Mouse (Mus musculus): ENCODE data around the gene Mprip. TPM values are rescaled to one million over a fixed set of nuclear protein-coding genes. Genes with fewer than 3 reads are reported as not detected.
A peak's percentile ranks its signal among the peaks of the same experiment; 100 is the strongest.

Mprip gene
- polyA plus RNA-seq, 2 experiments: 87.1 to 122 TPM

DNA sequence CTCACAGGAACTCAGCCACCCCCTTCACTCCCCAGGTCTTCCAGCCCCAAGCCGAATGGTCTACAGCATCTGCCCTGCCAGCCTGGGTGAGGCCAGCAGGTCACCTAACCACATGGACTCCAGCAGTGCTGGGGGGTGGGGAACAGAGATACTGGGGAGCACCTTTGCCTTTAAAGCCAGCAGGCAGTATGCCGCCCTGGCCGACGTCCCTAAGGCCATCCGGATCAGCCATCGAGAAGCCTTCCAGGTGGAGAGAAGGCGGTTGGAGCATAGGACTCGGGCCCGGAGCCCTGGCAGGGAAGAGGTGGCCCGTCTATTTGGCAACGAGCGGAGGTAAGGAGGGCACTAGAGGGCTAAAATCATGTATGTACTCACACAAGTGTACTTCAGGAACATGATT lies 76.1 kb downstream of the Mprip start:
- no peak overlapping the region for H3K27ac ChIP-seq (replicated peaks; ENCODE audit: low read depth, low read length)
- DNase-seq (ENCODE audit: low spot score): no peak
- H3K9me3 ChIP-seq (ENCODE audit: control insufficient read depth, low read length): no peaks in the 10 kb centered on the region
- peaks cover 86% of the 10 kb centered on the region for H3K36me3 ChIP-seq (ENCODE audit: control insufficient read depth, insufficient read depth, low read length)
- no peak for TF ChIP-seq POLR2A (IDR thresholded peaks at IDR 0.05; ENCODE audit: borderline replicate concordance, extremely low read depth, insufficient read depth, insufficient read length)
- no peak overlapping the region for H3K4me3 ChIP-seq (replicated peaks; ENCODE audit: low read length)
- no peaks in the 10 kb centered on the region for H3K4me1 ChIP-seq (ENCODE audit: control insufficient read depth, insufficient read depth, low read length)
- no peak overlapping the region for H3K4me2 ChIP-seq (replicated peaks; ENCODE audit: low read depth, low read length, severe bottlenecking)
- no peak overlapping the region for H3K9ac ChIP-seq (ENCODE audit: low read depth, low read length, severe bottlenecking)
- no peak for ATAC-seq (ENCODE audit: low FRiP score, low read depth)
- no peaks in the 10 kb centered on the region for H3K27me3 ChIP-seq (ENCODE audit: control insufficient read depth, insufficient read depth, low read length)
- 95% methylated on average over 12 of the region's 12 CpGs for WGBS

- WGBS: 91% methylated on average over 2 of the region's 2 CpGs
- ATAC-seq (ENCODE audit: low FRiP score, low read depth): no peak
Observed at GRCm38 (mm10) chr11:59739996-59740395, 78.9 kb downstream of the Mprip start.

GRCm38 (mm10) chr11:59741915-59742314 lies 80.8 kb downstream of the Mprip start:
- H3K27me3 ChIP-seq (ENCODE audit: control insufficient read depth, insufficient read depth, low read length): no peaks in the 10 kb centered on the region
- no peak overlapping the region for H3K4me2 ChIP-seq (replicated peaks; ENCODE audit: low read depth, low read length, severe bottlenecking)
- no peak for TF ChIP-seq POLR2A (IDR thresholded peaks at IDR 0.05; ENCODE audit: borderline replicate concordance, extremely low read depth, insufficient read depth, insufficient read length)
- peaks cover 86% of the 10 kb centered on the region for H3K36me3 ChIP-seq (ENCODE audit: control insufficient read depth, insufficient read depth, low read length)
- H3K4me3 ChIP-seq (replicated peaks; ENCODE audit: low read length): no peak overlapping the region
- no peak overlapping the region for H3K27ac ChIP-seq (replicated peaks; ENCODE audit: low read depth, low read length)
- ATAC-seq (ENCODE audit: low FRiP score, low read depth) (no peak), DNase-seq (ENCODE audit: low spot score) (no peak)
- no peaks in the 10 kb centered on the region for H3K4me1 ChIP-seq (ENCODE audit: control insufficient read depth, insufficient read depth, low read length)
- H3K9me3 ChIP-seq (ENCODE audit: control insufficient read depth, low read length): no peaks in the 10 kb centered on the region
- no peak overlapping the region for H3K9ac ChIP-seq (ENCODE audit: low read depth, low read length, severe bottlenecking)
- WGBS: 98% methylated on average over 5 of the region's 5 CpGs

More at GRCm38 (mm10) chr11:59739996-59740395, 78.9 kb downstream of the Mprip start:
- DNase-seq (ENCODE audit: low spot score): no peak
- no peaks in the 10 kb centered on the region for H3K27me3 ChIP-seq (ENCODE audit: control insufficient read depth, insufficient read depth, low read length)
- H3K36me3 ChIP-seq (ENCODE audit: control insufficient read depth, insufficient read depth, low read length): peaks cover 96% of the 10 kb centered on the region
- no peak for TF ChIP-seq POLR2A (IDR thresholded peaks at IDR 0.05; ENCODE audit: borderline replicate concordance, extremely low read depth, insufficient read depth, insufficient read length)
- H3K4me1 ChIP-seq (ENCODE audit: control insufficient read depth, insufficient read depth, low read length): no peaks in the 10 kb centered on the region
- H3K9me3 ChIP-seq (ENCODE audit: control insufficient read depth, low read length): no peaks in the 10 kb centered on the region
- H3K9ac ChIP-seq (ENCODE audit: low read depth, low read length, severe bottlenecking): no peak overlapping the region
- H3K4me2 ChIP-seq (replicated peaks; ENCODE audit: low read depth, low read length, severe bottlenecking): no peak overlapping the region
- H3K4me3 ChIP-seq (replicated peaks; ENCODE audit: low read length): no peak overlapping the region
- no peak overlapping the region for H3K27ac ChIP-seq (replicated peaks; ENCODE audit: low read depth, low read length)

DNA sequence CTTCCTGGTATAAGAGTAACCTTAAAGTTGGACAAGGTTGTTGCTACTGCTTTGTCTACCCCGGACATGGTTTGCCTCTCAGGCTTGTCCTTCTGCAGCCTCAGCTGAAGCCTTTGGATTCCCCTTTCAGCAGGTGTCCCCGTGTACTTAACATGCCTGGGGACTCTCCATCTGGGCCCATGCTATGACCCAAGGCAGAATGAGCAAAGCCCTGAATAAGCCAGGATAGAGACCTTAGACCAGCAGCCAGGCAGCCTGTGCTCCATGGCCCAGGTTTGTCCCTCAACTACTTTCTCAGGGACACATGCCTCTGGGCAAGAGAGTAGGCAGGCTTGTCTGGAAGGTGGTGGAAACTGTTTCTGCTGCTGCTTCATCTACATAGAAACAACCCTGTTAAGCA lies 82.2 kb downstream of the Mprip start:
- WGBS: 88% methylated on average over 2 of the region's 2 CpGs
- H3K36me3 ChIP-seq (ENCODE audit: control insufficient read depth, insufficient read depth, low read length): peaks cover 82% of the 10 kb centered on the region

DNA sequence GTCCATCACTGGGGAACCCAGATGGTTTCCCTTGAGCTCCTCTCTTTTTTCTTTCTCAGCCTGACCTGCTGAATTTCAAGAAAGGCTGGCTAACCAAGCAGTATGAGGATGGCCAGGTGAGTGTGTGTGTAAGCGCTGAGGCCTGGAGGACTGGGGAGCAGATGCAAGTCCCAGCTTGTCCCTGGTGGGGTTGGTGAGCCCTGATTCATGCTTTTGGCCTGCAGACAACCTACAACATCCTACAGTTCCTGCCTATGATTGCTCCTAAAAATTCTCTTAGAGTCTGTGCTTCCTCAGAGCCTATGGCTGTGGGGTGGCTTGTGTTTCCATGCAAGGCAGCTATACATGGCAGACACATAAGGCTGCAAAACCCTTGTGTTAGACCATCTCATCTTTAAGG lies 82.6 kb downstream of the Mprip start:
- 82% methylated on average over 1 of the region's 1 CpGs for WGBS
- H3K27ac ChIP-seq (replicated peaks; ENCODE audit: low read depth, low read length): no peak overlapping the region

More for the DNA sequence above, 82.2 kb downstream of the Mprip start:
- ATAC-seq (ENCODE audit: low FRiP score, low read depth): no peak
- Histone ChIP-seq H3K9me3 (ENCODE audit: control insufficient read depth, low read length) (no peaks in the 10 kb centered on the region), H3K4me3 (replicated peaks; ENCODE audit: low read length) (no peak overlapping the region), H3K4me2 (replicated peaks; ENCODE audit: low read depth, low read length, severe bottlenecking) (no peak overlapping the region), H3K27ac (replicated peaks; ENCODE audit: low read depth, low read length) (no peak overlapping the region), H3K4me1 (ENCODE audit: control insufficient read depth, insufficient read depth, low read length) (no peaks in the 10 kb centered on the region), H3K27me3 (ENCODE audit: control insufficient read depth, insufficient read depth, low read length) (no peaks in the 10 kb centered on the region), H3K9ac (ENCODE audit: low read depth, low read length, severe bottlenecking) (no peak overlapping the region)
- no peak for DNase-seq (ENCODE audit: low spot score)
- no peak for TF ChIP-seq POLR2A (IDR thresholded peaks at IDR 0.05; ENCODE audit: borderline replicate concordance, extremely low read depth, insufficient read depth, insufficient read length)

GRCm38 (mm10) chr11:59744374-59744773 lies 83.3 kb downstream of the Mprip start:
- no peak overlapping the region for H3K27ac ChIP-seq (replicated peaks; ENCODE audit: low read depth, low read length)
- H3K4me3 ChIP-seq (replicated peaks; ENCODE audit: low read length): no peak overlapping the region
- H3K9me3 ChIP-seq (ENCODE audit: control insufficient read depth, low read length): no peaks in the 10 kb centered on the region
- no peak for ATAC-seq (ENCODE audit: low FRiP score, low read depth)
- DNase-seq (ENCODE audit: low spot score): peak; percentile 9
- WGBS: 85% methylated on average over 4 of the region's 4 CpGs
- no peak overlapping the region for H3K4me2 ChIP-seq (replicated peaks; ENCODE audit: low read depth, low read length, severe bottlenecking)
- no peak for TF ChIP-seq POLR2A (IDR thresholded peaks at IDR 0.05; ENCODE audit: borderline replicate concordance, extremely low read depth, insufficient read depth, insufficient read length)
- no peaks in the 10 kb centered on the region for H3K4me1 ChIP-seq (ENCODE audit: control insufficient read depth, insufficient read depth, low read length)
- no peaks in the 10 kb centered on the region for H3K27me3 ChIP-seq (ENCODE audit: control insufficient read depth, insufficient read depth, low read length)
- no peak overlapping the region for H3K9ac ChIP-seq (ENCODE audit: low read depth, low read length, severe bottlenecking)
- peaks cover 81% of the 10 kb centered on the region for H3K36me3 ChIP-seq (ENCODE audit: control insufficient read depth, insufficient read depth, low read length)

More for the DNA sequence above, 82.6 kb downstream of the Mprip start:
- H3K4me2 ChIP-seq (replicated peaks; ENCODE audit: low read depth, low read length, severe bottlenecking): no peak overlapping the region
- DNase-seq (ENCODE audit: low spot score) (no peak), ATAC-seq (ENCODE audit: low FRiP score, low read depth) (no peak)
- no peaks in the 10 kb centered on the region for H3K27me3 ChIP-seq (ENCODE audit: control insufficient read depth, insufficient read depth, low read length)
- peaks cover 81% of the 10 kb centered on the region for H3K36me3 ChIP-seq (ENCODE audit: control insufficient read depth, insufficient read depth, low read length)
- H3K4me3 ChIP-seq (replicated peaks; ENCODE audit: low read length): no peak overlapping the region
- H3K4me1 ChIP-seq (ENCODE audit: control insufficient read depth, insufficient read depth, low read length): no peaks in the 10 kb centered on the region
- no peak overlapping the region for H3K9ac ChIP-seq (ENCODE audit: low read depth, low read length, severe bottlenecking)
- no peaks in the 10 kb centered on the region for H3K9me3 ChIP-seq (ENCODE audit: control insufficient read depth, low read length)
- TF ChIP-seq POLR2A (IDR thresholded peaks at IDR 0.05; ENCODE audit: borderline replicate concordance, extremely low read depth, insufficient read depth, insufficient read length): no peak
